Mouse (Mus musculus) urinary bladder, postnatal 36 days (tissue): ENCODE data around the gene Atg4a-ps.
A peak's percentile ranks its signal among the peaks of the same experiment; 100 is the strongest.
"Not testable (repeated sequence)": the region's sequence is repeated elsewhere in the genome, so short reads cannot be mapped to it uniquely, and the experiment has no call there.

ENCODE experiments used
- DNase-seq, 2 experiments: peaks; one replicate each; pipeline ENCODE4 v3.0.0; 2022; ENCODE audit warnings: low spot score in 2 of 2, mixed read lengths in 1 of 2

Atg4a-ps gene

DNA sequence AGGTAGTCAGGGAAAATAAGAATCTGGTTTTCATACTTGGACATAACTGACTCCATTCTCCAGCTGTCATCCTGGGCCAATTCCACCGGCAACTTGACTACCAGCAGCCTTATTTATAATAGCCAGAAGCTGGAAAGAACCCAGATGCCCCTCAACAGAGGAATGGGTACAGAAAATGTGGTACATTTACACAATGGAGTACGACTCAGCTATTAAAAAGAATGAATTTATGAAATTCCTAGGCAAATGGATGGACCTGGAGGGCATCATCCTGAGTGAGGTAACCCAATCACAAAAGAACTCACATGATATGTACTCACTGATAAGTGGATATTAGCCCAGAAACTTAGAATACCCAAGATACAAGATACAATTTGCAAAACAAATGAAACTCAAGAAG lies at the start of gene Atg4a-ps:
TSS of gene Atg4a-ps (minus strand) at position 101 of the 400 bp plus-strand sequence.
- DNase-seq: not testable (repeated sequence)

DNA sequence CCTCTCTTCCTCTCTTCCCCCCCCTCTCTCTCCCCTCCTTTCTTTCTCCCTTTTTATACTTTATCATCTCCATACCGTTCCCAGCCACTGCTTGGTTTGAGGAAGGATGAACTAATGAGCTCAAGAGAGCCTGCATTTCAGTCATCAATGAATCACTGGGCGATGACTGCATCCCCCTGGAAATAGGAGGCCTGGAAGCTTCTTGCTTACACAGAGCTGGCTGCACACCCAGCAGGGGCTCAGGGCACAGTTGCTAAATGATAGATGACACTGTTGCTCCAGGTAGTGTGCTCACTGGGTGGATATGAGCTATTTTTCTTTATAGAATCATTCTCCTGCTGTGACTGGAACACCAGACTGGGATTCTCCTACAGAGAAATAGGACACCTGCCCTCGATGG lies 49.7 kb upstream of the Atg4a-ps start:
- DNase-seq: no peak

DNA sequence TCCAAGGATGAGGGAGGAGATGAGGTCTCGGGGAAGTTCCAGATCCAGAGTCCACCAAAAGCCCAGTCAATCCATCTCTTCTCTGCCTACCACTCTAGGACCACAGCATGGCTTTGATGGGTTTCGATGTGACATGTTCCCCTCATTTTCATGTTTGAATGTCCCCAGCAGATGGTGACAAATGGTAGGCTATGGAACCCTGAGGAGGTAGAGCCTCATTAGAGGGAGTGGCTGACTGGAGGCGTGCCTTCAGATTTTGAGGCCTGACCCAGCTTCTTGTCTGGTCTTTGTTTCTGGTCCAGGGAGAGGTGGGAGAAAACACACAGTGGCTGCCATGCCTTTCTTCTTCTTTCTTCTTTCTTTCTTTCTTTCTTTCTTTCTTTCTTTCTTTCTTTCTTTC lies 44.6 kb upstream of the Atg4a-ps start:
- DNase-seq: no peak

DNA sequence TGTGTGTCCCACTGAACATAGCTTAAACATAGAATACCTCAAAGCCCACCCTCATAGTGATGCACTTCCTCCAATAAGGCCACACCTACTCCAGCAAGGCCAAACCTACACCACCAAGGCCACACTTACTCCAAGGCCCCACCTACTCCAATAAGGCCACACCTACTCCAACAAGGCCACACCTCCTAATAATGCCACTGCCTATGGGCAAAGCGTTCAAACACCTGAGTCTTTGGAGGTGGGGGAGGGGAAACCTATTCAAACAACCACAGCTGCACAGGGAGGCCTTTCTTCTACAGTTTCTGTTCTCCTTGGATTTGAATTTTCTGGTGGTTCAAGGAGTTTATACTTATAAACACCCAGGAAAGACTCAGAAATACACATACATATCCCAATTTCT lies 43.2 kb upstream of the Atg4a-ps start:
- DNase-seq: no peak

DNA sequence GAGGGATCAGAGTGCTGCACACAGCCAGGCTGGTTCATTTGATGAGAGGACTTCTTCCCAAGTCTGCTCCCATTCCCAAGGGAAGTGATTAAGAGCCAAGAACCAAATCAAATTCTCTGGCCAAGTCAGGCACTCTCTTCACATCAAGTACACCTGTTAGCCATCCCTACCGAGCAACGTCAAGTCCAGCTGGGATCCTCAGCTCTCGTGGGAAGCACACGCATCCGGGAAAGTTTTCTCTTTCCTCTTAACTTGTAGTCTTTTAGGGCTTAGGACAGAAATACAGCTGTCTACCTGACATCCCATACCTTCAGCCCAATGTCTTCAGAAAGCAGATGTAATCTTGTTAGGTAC lies 38.1 kb upstream of the Atg4a-ps start:
- DNase-seq: no peak

DNA sequence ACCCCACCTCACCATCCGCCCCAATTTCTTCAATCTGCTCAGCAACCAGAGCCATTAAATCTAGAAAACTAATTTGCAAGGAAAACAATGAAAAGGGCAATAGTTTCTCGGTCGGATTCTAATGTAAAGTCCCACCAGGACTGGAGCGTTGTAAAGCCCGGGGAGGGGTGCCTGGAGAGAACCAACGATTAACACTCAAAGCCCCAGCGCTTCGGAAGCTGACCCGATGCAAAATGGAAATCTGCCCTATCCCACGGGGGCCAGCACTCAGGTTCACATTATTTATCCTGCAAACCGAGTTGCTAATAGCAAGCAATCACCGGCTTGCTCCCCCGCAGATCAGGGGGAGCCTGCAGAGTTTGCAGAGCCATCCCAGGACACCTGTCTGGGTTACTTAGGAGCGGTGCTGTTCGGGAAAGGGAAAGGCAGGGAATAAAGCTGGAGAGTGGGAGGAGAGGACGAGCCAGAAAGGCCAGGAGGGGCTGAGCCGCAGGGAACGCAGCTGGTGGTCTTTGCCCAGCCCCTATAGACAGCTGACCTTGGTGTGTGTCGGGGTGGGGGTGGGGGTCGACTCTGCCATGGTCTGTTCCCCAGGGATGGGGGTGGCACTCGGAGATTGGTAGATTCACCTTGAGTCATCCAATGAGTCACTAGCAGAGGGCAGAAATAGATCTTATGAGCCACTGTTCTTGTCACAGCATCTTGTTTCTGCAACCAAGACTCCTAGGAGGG lies 37.5 kb upstream of the Atg4a-ps start:
- DNase-seq: no peak

DNA sequence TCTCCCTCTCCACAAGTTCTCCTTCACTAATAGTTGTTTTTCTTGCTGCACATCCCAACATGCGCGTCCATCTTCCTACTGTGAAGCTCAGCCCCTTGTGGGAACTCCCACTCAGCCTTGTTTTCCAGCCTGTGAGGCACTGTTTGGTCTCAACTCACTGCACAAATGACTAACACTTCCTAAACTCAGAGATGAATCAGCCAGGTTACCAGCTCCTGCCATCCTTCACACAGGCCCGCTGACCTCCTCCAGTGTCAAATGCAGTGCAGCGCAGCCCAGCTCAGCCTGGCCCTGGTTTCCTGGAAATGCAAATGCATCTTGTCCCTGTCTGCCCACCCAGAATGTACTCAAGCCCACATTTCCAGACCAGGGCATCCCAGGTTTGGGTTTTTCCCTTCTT lies 36.6 kb upstream of the Atg4a-ps start:
- no peak for DNase-seq

DNA sequence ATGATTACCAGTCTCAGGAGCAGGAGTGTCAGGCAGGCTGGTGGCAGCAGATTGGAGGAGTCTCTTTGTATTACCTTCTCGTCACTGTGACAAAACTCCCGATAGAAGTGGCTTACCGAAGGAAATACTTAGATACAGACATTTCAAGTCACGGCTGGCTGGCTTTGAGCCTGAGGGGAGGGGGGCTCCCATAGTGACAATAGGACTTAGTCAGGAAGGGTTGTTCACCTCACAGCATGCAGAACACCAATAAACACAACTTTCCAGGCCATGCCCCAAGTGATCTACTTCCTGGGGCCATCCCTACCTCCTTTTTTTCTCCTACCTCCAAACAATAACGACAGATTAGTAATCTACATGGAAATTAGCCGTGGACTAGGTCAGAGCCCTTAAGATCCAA lies 32.9 kb upstream of the Atg4a-ps start:
- no peak for DNase-seq

DNA sequence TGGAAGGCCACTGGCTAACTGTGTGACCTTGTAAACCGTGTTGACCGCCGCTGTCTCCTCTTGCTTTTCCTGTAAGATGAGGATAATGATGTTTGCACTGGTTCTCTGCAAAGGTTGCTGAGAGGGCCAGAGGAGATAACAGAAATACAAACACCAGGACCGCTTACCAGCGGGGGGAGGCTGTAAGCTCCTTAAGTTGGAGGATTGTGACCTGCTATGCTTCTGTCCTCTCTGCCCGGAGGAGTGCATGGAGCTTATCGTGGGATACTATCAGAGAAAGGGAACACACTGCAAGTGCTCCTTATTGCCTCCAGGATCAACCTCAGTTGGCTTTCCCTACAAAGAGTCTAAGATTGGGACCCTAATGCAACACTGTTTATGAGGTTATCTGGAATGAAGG lies 26.8 kb upstream of the Atg4a-ps start:
- DNase-seq: no peak

DNA sequence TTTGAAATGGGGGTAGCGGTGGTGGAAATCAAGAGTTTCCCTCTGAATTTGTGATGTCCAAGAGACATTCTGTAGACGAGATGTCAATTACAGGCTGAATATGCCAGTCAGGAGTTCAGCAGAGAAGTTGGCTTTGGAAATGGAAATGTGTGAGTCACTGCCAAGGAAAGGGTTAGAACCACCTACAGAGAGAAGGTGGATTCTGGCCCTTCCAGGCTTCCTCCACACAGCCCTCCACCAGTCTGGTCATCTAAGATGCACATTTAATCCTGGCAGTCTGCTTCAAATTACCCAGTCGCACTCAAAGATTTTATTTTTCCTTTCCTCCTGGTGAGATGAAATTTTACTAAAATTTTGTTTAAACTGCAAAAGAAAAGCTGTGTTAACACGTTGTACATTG lies 26.2 kb upstream of the Atg4a-ps start:
- DNase-seq: no peak

DNA sequence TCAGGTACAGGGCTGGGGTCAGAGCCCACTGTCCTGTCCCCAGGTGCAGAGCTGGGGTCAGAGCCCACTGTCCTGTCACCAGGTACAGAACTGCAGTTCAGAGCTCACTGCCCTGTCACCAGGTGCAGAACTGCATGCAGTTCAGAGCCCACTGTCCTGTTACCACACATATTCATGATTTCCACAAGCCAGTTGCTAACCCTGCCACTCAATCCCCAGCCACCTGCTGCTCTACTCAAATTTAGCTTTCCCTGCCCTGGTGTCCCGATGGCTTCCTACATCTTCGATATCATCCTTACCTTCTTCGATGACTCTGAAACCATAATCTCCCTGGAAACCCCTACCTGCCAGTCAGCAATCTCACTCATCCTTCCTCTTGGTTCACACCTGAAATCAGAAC lies 17.5 kb upstream of the Atg4a-ps start:
- no peak for DNase-seq

DNA sequence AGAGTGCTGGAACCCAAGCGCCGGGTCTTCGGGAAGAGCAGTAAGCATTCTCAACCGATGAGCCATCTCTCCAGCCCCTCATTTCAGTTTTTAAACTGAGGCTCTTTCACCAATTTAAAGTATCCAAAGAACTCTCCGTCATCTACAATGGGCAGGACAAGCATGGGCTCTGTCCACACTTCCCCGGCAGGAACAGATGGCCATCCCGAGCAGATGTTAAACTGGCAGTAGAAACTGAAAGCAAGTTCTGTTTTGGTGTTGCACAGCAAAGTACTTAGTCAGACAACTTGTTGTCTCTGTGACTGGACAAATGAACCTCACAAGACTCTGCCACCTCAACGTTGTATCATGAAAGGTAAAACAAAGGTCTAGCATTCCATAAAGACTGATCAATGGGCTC lies 15.8 kb upstream of the Atg4a-ps start:
- no peak for DNase-seq

DNA sequence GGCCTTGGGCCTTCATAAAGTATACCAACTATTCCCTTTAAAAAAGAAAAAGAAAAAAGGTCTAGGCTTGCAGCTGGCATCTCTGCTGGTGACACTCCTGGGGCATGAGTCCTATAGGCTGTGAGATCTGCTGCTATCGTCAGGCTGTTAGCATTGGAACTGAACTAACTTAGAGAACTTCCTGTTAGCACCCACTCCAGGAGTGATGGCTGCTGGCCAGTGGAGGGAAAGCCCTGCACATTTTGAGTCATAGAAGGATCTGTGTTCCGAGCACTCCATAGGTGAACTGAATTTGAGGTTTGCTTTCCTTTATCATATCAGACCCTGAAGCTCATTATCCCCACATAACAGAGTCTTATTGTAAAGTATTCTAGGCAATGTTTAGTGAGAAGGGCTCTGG lies 14.1 kb upstream of the Atg4a-ps start:
- no peak for DNase-seq

DNA sequence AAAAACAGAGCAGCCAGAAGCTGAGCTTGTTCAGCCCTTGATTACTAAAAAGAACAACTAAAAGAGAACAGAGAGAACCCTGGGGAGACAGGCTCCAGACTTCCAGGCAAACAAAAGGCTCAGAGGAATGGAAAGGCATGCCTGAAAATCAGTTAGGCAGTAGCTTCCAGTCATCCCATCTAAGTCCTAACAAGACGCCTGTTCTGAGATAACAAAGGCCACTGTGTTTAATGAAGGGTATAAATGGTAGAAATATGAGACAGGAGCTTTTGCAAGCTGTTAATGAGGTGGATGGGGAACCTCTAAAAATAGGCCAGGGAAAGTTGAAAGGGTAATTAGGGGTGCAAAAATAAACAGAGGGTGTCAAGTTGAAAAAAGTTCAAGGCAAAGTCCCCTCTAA lies 4.5 kb upstream of the Atg4a-ps start:
- no peak for DNase-seq

DNA sequence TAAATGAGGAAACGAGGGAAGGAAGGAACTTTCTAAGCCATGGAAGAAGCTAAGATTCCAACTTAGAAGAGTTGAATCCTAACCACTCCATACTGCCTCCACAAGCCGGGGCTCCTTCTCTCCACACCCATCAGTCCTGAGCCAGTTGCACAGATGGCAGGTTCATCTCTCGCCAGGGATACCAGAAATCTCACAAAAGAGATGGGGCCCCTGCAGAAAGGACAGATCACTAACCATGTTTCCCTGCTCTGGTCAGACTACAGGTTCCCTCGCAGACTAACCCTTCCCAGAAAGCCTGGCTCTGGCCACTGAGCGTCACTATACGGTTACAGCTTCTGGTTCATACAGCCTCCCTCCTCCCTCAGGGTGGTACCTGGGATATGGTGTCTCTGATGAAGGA lies 3.8 kb upstream of the Atg4a-ps start:
- DNase-seq: no peak

DNA sequence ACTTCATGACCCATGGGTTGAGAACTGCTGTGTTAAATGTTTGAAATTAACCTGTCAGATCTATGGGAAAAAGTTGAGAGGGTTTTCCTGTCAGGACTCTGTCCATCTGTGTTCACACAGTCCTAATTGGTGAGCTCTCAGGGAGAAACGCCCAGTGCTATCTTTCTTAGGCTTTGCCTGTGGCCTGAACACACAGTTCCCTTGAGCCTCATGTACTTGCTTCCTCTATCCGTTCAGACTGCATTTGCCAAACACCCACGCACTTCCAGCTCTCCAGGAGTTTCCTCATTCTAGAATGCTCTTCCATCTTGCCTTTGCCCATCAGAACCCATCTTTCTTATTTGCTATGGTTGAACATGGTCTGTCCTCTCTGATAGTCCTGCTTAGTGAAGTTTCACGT lies 2.6 kb upstream of the Atg4a-ps start:
- DNase-seq: no peak

DNA sequence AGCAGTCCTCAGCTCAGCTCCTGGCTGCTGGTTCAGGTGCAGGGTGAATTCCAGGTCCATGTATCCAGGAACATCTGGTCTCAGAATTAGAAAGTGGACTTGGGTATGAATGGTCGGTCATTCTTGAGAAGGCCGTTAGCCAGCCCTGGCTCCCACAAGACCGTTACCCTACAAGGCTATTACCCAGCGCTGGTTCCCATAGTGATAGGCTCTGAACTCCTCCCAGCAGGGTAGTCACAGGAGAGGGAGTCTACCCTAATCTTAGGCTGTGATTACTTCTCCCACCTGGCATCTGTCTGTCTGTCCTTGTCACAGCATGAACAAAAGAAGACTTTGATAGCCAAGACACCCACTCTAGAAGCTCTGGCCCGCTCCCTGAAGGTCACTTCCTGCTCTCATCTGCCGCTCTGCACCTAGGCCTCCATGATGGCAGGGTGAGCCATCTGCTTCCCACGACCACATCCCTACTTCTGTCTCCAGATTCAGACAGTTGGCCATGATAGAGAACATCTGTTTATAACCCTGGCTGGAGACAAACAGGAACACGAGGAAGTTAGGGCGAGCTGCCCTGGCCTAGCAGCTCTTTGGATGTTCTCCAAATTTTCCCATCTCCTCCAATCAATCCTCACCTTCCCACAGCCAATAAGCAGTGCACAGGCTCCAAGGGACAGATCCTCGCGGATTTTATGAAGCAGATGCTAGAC lies 1.4 kb upstream of the Atg4a-ps start:
- DNase-seq: peak in 1 of 2 experiments; percentile 11

DNA sequence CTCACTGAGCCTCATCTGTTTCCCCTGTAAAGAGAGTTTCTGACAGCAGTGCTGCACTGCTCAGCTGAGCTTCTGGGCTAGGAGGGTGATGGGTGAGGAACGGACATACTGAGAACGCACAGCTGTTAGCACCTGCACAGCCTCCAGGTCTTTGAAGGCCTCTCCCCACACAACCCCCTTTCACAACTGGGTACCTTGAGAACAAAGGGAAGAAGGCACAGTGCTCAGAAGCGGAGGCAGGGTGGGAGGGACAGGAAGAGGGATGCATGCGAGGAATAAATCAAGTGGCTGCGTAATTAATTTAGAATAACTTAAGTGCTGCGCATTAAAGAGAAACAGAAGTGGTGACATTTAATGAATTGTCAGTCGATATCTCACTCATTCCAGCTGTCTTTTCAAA lies 4.6 kb downstream of the Atg4a-ps start:
- DNase-seq: no peak

DNA sequence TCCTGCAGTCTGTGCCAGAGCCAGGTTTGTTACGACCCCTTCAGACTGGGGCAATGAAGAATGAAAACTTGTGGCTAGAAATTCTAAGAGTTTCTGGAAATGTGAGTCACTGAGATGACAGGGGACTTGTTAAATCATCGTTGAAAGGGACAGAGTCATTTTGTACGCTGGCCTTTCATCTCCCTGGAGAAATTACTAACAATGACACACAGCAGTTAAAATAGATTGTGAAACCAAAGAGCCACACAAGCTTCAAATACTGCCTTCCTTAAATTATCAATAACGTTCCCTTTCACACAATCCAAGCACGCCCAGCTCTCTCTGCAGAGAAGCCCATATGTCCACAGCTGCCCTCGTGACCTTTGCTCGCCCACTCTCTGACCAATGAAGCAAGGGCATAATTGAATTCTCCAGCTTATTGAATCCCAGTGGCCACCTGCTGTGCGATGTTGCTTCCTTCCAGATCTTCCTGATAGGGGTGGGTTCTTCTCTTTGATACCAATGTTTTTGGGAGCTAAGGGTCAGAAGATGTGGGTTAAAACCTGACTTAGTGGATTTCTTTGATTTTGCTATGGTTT lies 5.6 kb downstream of the Atg4a-ps start:
- DNase-seq: no peak

DNA sequence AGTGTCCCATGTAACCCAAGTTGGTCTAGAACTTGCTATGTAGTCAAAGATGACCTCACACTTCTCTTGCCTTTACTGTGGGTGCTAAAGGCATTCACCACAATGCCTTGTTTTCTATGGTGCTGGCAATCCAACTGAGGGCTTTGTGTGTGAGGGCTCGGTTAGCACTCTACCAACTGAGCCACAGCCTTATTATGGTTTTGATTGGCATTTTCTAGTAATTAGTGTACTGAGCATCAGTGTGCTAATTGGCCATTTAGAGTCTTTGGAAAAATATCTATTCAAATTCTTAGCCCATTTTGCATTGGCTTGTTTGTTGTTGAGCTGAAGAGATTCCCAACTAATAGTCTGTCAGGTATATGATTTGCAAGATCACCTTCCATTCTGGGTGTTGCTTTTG lies 8.2 kb downstream of the Atg4a-ps start:
- no peak for DNase-seq

DNA sequence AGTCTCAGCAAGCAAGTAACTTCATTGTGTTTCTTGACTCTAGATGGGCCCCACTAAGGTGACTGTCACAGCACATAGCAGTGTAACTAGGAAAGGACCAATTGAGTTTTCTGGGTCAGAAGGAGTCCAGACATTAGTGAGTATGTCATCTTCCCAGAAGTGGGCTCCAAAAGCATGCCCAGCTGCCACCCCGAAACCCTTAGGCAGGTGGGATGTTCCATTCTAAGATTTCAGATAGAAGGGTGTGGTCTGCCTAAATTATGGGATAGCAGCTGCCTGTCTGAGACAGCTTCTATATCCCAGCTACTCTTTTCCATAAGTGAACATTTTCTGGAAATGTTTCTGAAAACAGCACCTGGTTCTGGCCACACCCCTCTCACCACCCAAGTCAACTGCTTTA lies 11.6 kb downstream of the Atg4a-ps start:
- no peak for DNase-seq

DNA sequence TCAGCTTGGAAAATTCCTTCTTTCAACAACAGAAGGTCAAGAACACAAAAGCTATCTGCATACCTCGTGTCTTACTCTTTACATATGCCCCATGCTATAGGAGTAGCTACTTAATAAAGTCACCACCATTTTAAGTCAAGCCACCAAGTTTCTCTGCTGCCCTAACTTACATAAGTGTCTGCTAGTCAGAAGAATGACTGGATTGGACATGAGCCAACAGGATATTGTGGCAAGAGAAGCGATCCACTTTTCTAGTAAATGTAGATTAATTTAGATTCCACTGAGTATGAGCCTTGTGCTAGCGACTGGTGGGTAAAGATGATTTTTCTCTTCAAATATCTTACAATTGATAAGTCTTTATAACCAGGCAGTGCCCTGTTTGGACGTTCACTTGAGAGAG lies 12.0 kb downstream of the Atg4a-ps start:
- no peak for DNase-seq

DNA sequence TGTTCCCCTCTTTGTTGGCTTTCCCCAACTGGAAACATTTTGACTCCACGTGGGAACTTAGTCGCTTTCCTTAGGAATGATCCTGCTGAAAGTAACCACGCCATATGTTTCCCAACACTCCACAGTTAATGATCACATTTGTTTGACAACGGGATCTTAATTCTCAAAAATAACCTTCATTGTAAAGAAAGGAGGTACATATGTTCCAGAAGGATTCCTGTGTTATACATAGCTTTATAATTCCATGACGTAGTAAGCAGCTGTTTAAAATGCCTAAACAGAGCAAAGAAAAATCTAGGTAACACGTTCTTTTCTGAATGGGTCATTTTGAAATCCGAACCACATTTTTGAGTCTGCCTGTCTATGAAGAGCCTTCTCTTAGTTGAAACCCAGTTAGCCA lies 12.7 kb downstream of the Atg4a-ps start:
- no peak for DNase-seq
